Mouse (Mus musculus): ENCODE measurements around the gene Cnn3. TPM values are rescaled to one million over a fixed set of nuclear protein-coding genes. Genes with fewer than 3 reads are reported as not detected.
A peak's percentile ranks its signal among the peaks of the same experiment; 100 is the strongest.

The Cnn3 gene
- polyA plus RNA-seq, 1 experiment from 2014 or later, result 395 TPM

GRCm38 (mm10) chr3:121458545-121459492 lies 32.5 kb downstream of the Cnn3 start:
- Histone ChIP-seq H3K4me3 (ENCODE audit: low read length) (no peak overlapping the region), H3K27ac (ENCODE audit: low read depth, low read length) (no peak overlapping the region), H3K9ac (ENCODE audit: low read depth, low read length) (no peak overlapping the region), H3K4me2 (ENCODE audit: low read length) (no peak overlapping the region), H3K9me3 (ENCODE audit: control insufficient read depth, low read length) (no peaks in the 10 kb centered on the region), H3K36me3 (ENCODE audit: control insufficient read depth, insufficient read depth, low read length) (peaks cover 22% of the 10 kb centered on the region), H3K27me3 (replicated peaks; ENCODE audit: control insufficient read depth, insufficient read depth, low read length) (no peaks in the 10 kb centered on the region), H3K4me1 (ENCODE audit: control insufficient read depth, insufficient read depth, low read depth, low read length) (peaks cover under 1% of the 10 kb centered on the region; the same call in 1 of the 2 replicates)
- WGBS, result 79% methylated on average over 14 of the region's 14 CpGs
- no peak for ATAC-seq

- Histone ChIP-seq H3K4me2 (ENCODE audit: low read length) (no peak overlapping the region), H3K27me3 (replicated peaks; ENCODE audit: control insufficient read depth, insufficient read depth, low read length) (no peaks in the 10 kb centered on the region), H3K36me3 (ENCODE audit: control insufficient read depth, insufficient read depth, low read length) (peaks cover 22% of the 10 kb centered on the region), H3K4me3 (ENCODE audit: low read length) (no peak overlapping the region), H3K9me3 (ENCODE audit: control insufficient read depth, low read length) (no peaks in the 10 kb centered on the region), H3K4me1 (ENCODE audit: control insufficient read depth, insufficient read depth, low read depth, low read length) (peaks cover 3% of the 10 kb centered on the region; the same call in 1 of the 2 replicates), H3K9ac (ENCODE audit: low read depth, low read length) (no peak overlapping the region), H3K27ac (ENCODE audit: low read depth, low read length) (no peak overlapping the region)
- WGBS, result 87% methylated on average over 16 of the region's 16 CpGs
- ATAC-seq, result no peak
Measured at GRCm38 (mm10) chr3:121460473-121461193, 34.3 kb downstream of the Cnn3 start.

GRCm38 (mm10) chr3:121461477-121461876 lies 35.2 kb downstream of the Cnn3 start:
- H3K9me3 ChIP-seq (ENCODE audit: control insufficient read depth, low read length), result no peaks in the 10 kb centered on the region
- H3K27me3 ChIP-seq (replicated peaks; ENCODE audit: control insufficient read depth, insufficient read depth, low read length), result no peaks in the 10 kb centered on the region
- H3K4me1 ChIP-seq (ENCODE audit: control insufficient read depth, insufficient read depth, low read depth, low read length), result peaks cover 7% of the 10 kb centered on the region; the same call in 1 of the 2 replicates
- no peak for ATAC-seq
- H3K27ac ChIP-seq (ENCODE audit: low read depth, low read length), result no peak overlapping the region
- H3K4me2 ChIP-seq (ENCODE audit: low read length), result no peak overlapping the region
- no peak overlapping the region for H3K4me3 ChIP-seq (ENCODE audit: low read length)
- H3K36me3 ChIP-seq (ENCODE audit: control insufficient read depth, insufficient read depth, low read length), result peaks cover 13% of the 10 kb centered on the region; the same call in 1 of the 2 replicates
- WGBS, result 93% methylated on average over 13 of the region's 13 CpGs
- no peak overlapping the region for H3K9ac ChIP-seq (ENCODE audit: low read depth, low read length)

- WGBS, result 88% methylated on average over 3 of the region's 3 CpGs
- Histone ChIP-seq H3K4me1 (ENCODE audit: control insufficient read depth, insufficient read depth, low read depth, low read length) (peaks cover 7% of the 10 kb centered on the region; the same call in 1 of the 2 replicates), H3K4me3 (ENCODE audit: low read length) (no peak overlapping the region), H3K9ac (ENCODE audit: low read depth, low read length) (no peak overlapping the region), H3K9me3 (ENCODE audit: control insufficient read depth, low read length) (no peaks in the 10 kb centered on the region), H3K36me3 (ENCODE audit: control insufficient read depth, insufficient read depth, low read length) (peaks cover 4% of the 10 kb centered on the region; the same call in 1 of the 2 replicates), H3K27me3 (replicated peaks; ENCODE audit: control insufficient read depth, insufficient read depth, low read length) (no peaks in the 10 kb centered on the region), H3K27ac (ENCODE audit: low read depth, low read length) (no peak overlapping the region), H3K4me2 (ENCODE audit: low read length) (no peak overlapping the region)
- no peak for ATAC-seq
Measured at GRCm38 (mm10) chr3:121462782-121463181, 36.5 kb downstream of the Cnn3 start.

GRCm38 (mm10) chr3:121464733-121465305 lies 38.5 kb downstream of the Cnn3 start:
- peak; percentile 60; the same call in 1 of the 2 replicates for ATAC-seq
- Histone ChIP-seq H3K4me3 (ENCODE audit: low read length) (no peak overlapping the region), H3K27me3 (replicated peaks; ENCODE audit: control insufficient read depth, insufficient read depth, low read length) (no peaks in the 10 kb centered on the region), H3K9ac (ENCODE audit: low read depth, low read length) (no peak overlapping the region), H3K9me3 (ENCODE audit: control insufficient read depth, low read length) (no peaks in the 10 kb centered on the region), H3K4me1 (ENCODE audit: control insufficient read depth, insufficient read depth, low read depth, low read length) (peaks cover 13% of the 10 kb centered on the region), H3K4me2 (ENCODE audit: low read length) (no peak overlapping the region), H3K27ac (ENCODE audit: low read depth, low read length) (peak overlapping the region; percentile 63; the same call in 1 of the 2 replicates), H3K36me3 (ENCODE audit: control insufficient read depth, insufficient read depth, low read length) (no peaks in the 10 kb centered on the region)
- 30% methylated on average over 7 of the region's 7 CpGs for WGBS

- Histone ChIP-seq H3K36me3 (ENCODE audit: control insufficient read depth, insufficient read depth, low read length) (no peaks in the 10 kb centered on the region), H3K4me1 (ENCODE audit: control insufficient read depth, insufficient read depth, low read depth, low read length) (peaks cover 13% of the 10 kb centered on the region), H3K27ac (ENCODE audit: low read depth, low read length) (peak overlapping the region; percentile 17; the same call in 1 of the 2 replicates), H3K27me3 (replicated peaks; ENCODE audit: control insufficient read depth, insufficient read depth, low read length) (no peaks in the 10 kb centered on the region), H3K9me3 (ENCODE audit: control insufficient read depth, low read length) (no peaks in the 10 kb centered on the region), H3K4me2 (ENCODE audit: low read length) (no peak overlapping the region), H3K9ac (ENCODE audit: low read depth, low read length) (no peak overlapping the region), H3K4me3 (ENCODE audit: low read length) (no peak overlapping the region)
- ATAC-seq, result 0 out of 2 replicates have a peak, but pooled peaks have one; percentile 24
- 54% methylated on average over 10 of the region's 10 CpGs for WGBS
Measured at GRCm38 (mm10) chr3:121465795-121466194, 39.5 kb downstream of the Cnn3 start.

- Histone ChIP-seq H3K4me1 (ENCODE audit: control insufficient read depth, insufficient read depth, low read depth, low read length) (peaks cover 13% of the 10 kb centered on the region), H3K4me2 (ENCODE audit: low read length) (no peak overlapping the region), H3K27me3 (replicated peaks; ENCODE audit: control insufficient read depth, insufficient read depth, low read length) (no peaks in the 10 kb centered on the region), H3K36me3 (ENCODE audit: control insufficient read depth, insufficient read depth, low read length) (no peaks in the 10 kb centered on the region), H3K9ac (ENCODE audit: low read depth, low read length) (no peak overlapping the region), H3K4me3 (ENCODE audit: low read length) (no peak overlapping the region), H3K27ac (ENCODE audit: low read depth, low read length) (no peak overlapping the region), H3K9me3 (ENCODE audit: control insufficient read depth, low read length) (no peaks in the 10 kb centered on the region)
- ATAC-seq, result no peak
- 74% methylated on average over 10 of the region's 10 CpGs for WGBS
Measured at GRCm38 (mm10) chr3:121467094-121467552, 40.8 kb downstream of the Cnn3 start.

- Histone ChIP-seq H3K27ac (ENCODE audit: low read depth, low read length) (no peak overlapping the region), H3K9ac (ENCODE audit: low read depth, low read length) (no peak overlapping the region), H3K4me2 (ENCODE audit: low read length) (no peak overlapping the region), H3K4me3 (ENCODE audit: low read length) (no peak overlapping the region), H3K4me1 (ENCODE audit: control insufficient read depth, insufficient read depth, low read depth, low read length) (peaks cover 13% of the 10 kb centered on the region), H3K36me3 (ENCODE audit: control insufficient read depth, insufficient read depth, low read length) (no peaks in the 10 kb centered on the region), H3K9me3 (ENCODE audit: control insufficient read depth, low read length) (no peaks in the 10 kb centered on the region), H3K27me3 (replicated peaks; ENCODE audit: control insufficient read depth, insufficient read depth, low read length) (no peaks in the 10 kb centered on the region)
- WGBS, result 12% methylated on average over 1 of the region's 2 CpGs
- no peak for ATAC-seq
Measured at GRCm38 (mm10) chr3:121468136-121468535, 41.8 kb downstream of the Cnn3 start.
